Mouse (Mus musculus) heart, embryonic 11.5 days (tissue): ENCODE measurements around the gene Phf23. TPM values are rescaled to one million over a fixed set of nuclear protein-coding genes. Genes with fewer than 3 reads are reported as not detected.
"Not testable (repeated sequence)": the region's sequence is repeated elsewhere in the genome, so short reads cannot be mapped to it uniquely, and the experiment has no call there.

Source experiments
- ATAC-seq: fragments of 200-750 bp; cut with Nextera tagmentation; replicated peaks from 2 replicates; pipeline ENCODE4 v1.8.0; 2017; ENCODE audit warnings: moderate library complexity; ENCODE audit not compliant: insufficient number of reproducible peaks, low FRiP score, low TSS enrichment
- H3K27ac ChIP-seq: fragments of 300-500 bp; sonication (generic); 2 replicates; pipeline ENCODE4 v1.5.1; 2014; ENCODE audit warnings: mild to moderate bottlenecking, low read depth, low read length
- H3K27me3 ChIP-seq: fragments of 300-500 bp; sonication (generic); 2 replicates; pipeline ENCODE4 v1.6.1; 2014; ENCODE audit warnings: mild to moderate bottlenecking, low read length, mixed read lengths; ENCODE audit not compliant: control insufficient read depth, insufficient read depth
- H3K36me3 ChIP-seq: fragments of 300-500 bp; sonication (generic); 2 replicates; pipeline ENCODE4 v1.6.1; 2014; ENCODE audit warnings: mild to moderate bottlenecking, low read length, moderate library complexity, mixed read lengths; ENCODE audit not compliant: control insufficient read depth, insufficient read depth
- H3K4me1 ChIP-seq: fragments of 300-500 bp; sonication (generic); 2 replicates; pipeline ENCODE4 v1.6.1; 2014; ENCODE audit warnings: low read length; ENCODE audit not compliant: control insufficient read depth, insufficient read depth
- H3K4me2 ChIP-seq: fragments of 300-500 bp; sonication (generic); 2 replicates; pipeline ENCODE4 v1.6.1; 2014; ENCODE audit warnings: mild to moderate bottlenecking, moderate library complexity
- H3K4me3 ChIP-seq: fragments of 300-500 bp; sonication (generic); 2 replicates; pipeline ENCODE4 v1.5.1; 2014; ENCODE audit warnings: low read depth, low read length
- H3K9ac ChIP-seq: fragments of 300-500 bp; sonication (generic); 2 replicates; pipeline ENCODE4 v1.6.1; 2014; ENCODE audit warnings: mild to moderate bottlenecking, low read depth, low read length, moderate library complexity
- H3K9me3 ChIP-seq: fragments of 300-500 bp; sonication (generic); replicated peaks from 2 replicates; pipeline ENCODE4 v1.6.1; 2016; ENCODE audit warnings: low read length; ENCODE audit not compliant: control insufficient read depth
- WGBS: fragments of 180-500 bp; shearing (Covaris S2); extraction: QIAGEN DNeasy Blood & Tissue Kit; methylation state at CpG from one replicate; pipeline ENCODE4 v1.1.7; 2014; ENCODE audit not compliant: insufficient replicate concordance; 5-methylcytosine and 5-hydroxymethylcytosine counted together
- polyA plus RNA-seq: library from polyadenylated mRNA; unstranded; fragments of >200 nt; fragmentation: Nextera tagmentation; extraction: Ambion mirVana; gene quantifications from 2 replicates; pipeline ENCODE4 v1.2.1, GENCODE M21; 2014

Phf23 gene
- polyA plus RNA-seq, 1 experiment from 2014 or later: 29.9 TPM

- 64% methylated on average over 5 of the region's 5 CpGs for WGBS
- Histone ChIP-seq H3K27ac (no peak overlapping the region), H3K4me3 (no peak overlapping the region), H3K4me2 (peak overlapping the region; percentile 93; the same call in 1 of the 2 replicates), H3K36me3 (peaks cover 35% of the 10 kb centered on the region), H3K27me3 (no peaks in the 10 kb centered on the region), H3K9me3 (no peaks in the 10 kb centered on the region), H3K9ac (no peak overlapping the region), H3K4me1 (peaks cover 23% of the 10 kb centered on the region)
- ATAC-seq: no peak
Observed at GRCm38 (mm10) chr11:70014051-70014450, 18.5 kb downstream of the Phf23 start.

GRCm38 (mm10) chr11:70014880-70015558 lies 19.4 kb downstream of the Phf23 start, which contains the start of gene Acadvl:
Gene Acadvl (minus strand): TSS chr11:70015411.
- H3K9me3 ChIP-seq: no peaks in the 10 kb centered on the region
- peak within 1 kb of the TSS; percentile 93 for H3K4me2 ChIP-seq
- H3K27me3 ChIP-seq: no peaks in the 10 kb centered on the region
- H3K27ac ChIP-seq: peak within 1 kb of the TSS; percentile 46
- H3K36me3 ChIP-seq: peaks cover 31% of the 10 kb centered on the region
- H3K9ac ChIP-seq: peak within 1 kb of the TSS; percentile 85
- peak; percentile 81 for ATAC-seq
- under 1% methylated on average over 35 of the region's 35 CpGs for WGBS
- peaks cover 30% of the 10 kb centered on the region for H3K4me1 ChIP-seq
- peak within 1 kb of the TSS; percentile 63 for H3K4me3 ChIP-seq

- Histone ChIP-seq H3K4me3 (peak overlapping the region; percentile 63), H3K9ac (no peak overlapping the region), H3K27ac (no peak overlapping the region), H3K27me3 (no peaks in the 10 kb centered on the region), H3K4me1 (peaks cover 34% of the 10 kb centered on the region), H3K36me3 (peaks cover 26% of the 10 kb centered on the region), H3K9me3 (no peaks in the 10 kb centered on the region), H3K4me2 (peak overlapping the region; percentile 93)
- WGBS: 64% methylated on average over 6 of the region's 6 CpGs
- no peak for ATAC-seq
Observed at GRCm38 (mm10) chr11:70015677-70016076, 20.1 kb downstream of the Phf23 start.

- not testable (repeated sequence) for H3K9me3 ChIP-seq, H3K4me2 ChIP-seq, H3K9ac ChIP-seq, ATAC-seq, H3K27ac ChIP-seq, H3K4me3 ChIP-seq, H3K27me3 ChIP-seq
- Histone ChIP-seq H3K4me1 (peaks cover 34% of the 10 kb centered on the region), H3K36me3 (peaks cover 22% of the 10 kb centered on the region)
- WGBS: 87% methylated on average over 2 of the region's 2 CpGs
Observed at GRCm38 (mm10) chr11:70016177-70016576, 20.6 kb downstream of the Phf23 start.

- peaks cover 34% of the 10 kb centered on the region for H3K4me1 ChIP-seq
Observed at GRCm38 (mm10) chr11:70016669-70017068, 21.1 kb downstream of the Phf23 start, which contains the start of gene Dlg4. Gene Dlg4 (plus strand): TSS chr11:70016942.

GRCm38 (mm10) chr11:70017199-70017767 lies 21.7 kb downstream of the Phf23 start:
- Histone ChIP-seq H3K4me1 (peaks cover 34% of the 10 kb centered on the region), H3K4me3 (no peak overlapping the region), H3K27ac (peak overlapping the region; percentile 1; the same call in 1 of the 2 replicates), H3K9ac (no peak overlapping the region), H3K27me3 (no peaks in the 10 kb centered on the region), H3K4me2 (peak overlapping the region; percentile 85), H3K36me3 (peaks cover 11% of the 10 kb centered on the region), H3K9me3 (no peaks in the 10 kb centered on the region)
- 46% methylated on average over 7 of the region's 7 CpGs for WGBS
- ATAC-seq: no peak

More at GRCm38 (mm10) chr11:70016669-70017068, 21.1 kb downstream of the Phf23 start, which contains the start of gene Dlg4:
- H3K4me2 ChIP-seq: peak within 1 kb of the TSS; percentile 85
- ATAC-seq: no peak
- no peaks in the 10 kb centered on the region for H3K9me3 ChIP-seq
- peak within 1 kb of the TSS; percentile 1; the same call in 1 of the 2 replicates for H3K27ac ChIP-seq
- H3K9ac ChIP-seq: 0 out of 2 replicates have a peak within 1 kb of the TSS, but pooled peaks have one; percentile 81
- H3K36me3 ChIP-seq: peaks cover 17% of the 10 kb centered on the region
- peak within 1 kb of the TSS; percentile 61; the same call in 1 of the 2 replicates for H3K4me3 ChIP-seq
- WGBS: 68% methylated on average over 3 of the region's 3 CpGs
- no peaks in the 10 kb centered on the region for H3K27me3 ChIP-seq

- Histone ChIP-seq H3K4me3 (peak overlapping the region; percentile 61), H3K27me3 (no peaks in the 10 kb centered on the region), H3K4me1 (peaks cover 38% of the 10 kb centered on the region), H3K9me3 (no peaks in the 10 kb centered on the region), H3K36me3 (peaks cover 1% of the 10 kb centered on the region; the same call in 1 of the 2 replicates), H3K27ac (peak overlapping the region; percentile 74; the same call in 1 of the 2 replicates), H3K9ac (peak overlapping the region; percentile 81), H3K4me2 (peak overlapping the region; percentile 85)
- WGBS: 2% methylated on average over 25 of the region's 25 CpGs
- no peak for ATAC-seq
Observed at GRCm38 (mm10) chr11:70018131-70018990, 22.8 kb downstream of the Phf23 start.

- H3K4me1 ChIP-seq: peaks cover 32% of the 10 kb centered on the region
- 0 out of 2 replicates have a peak overlapping the region, but pooled peaks have one; percentile 12 for H3K9ac ChIP-seq
- H3K36me3 ChIP-seq: no peaks in the 10 kb centered on the region
- H3K27ac ChIP-seq: peak overlapping the region; percentile 30
- H3K4me2 ChIP-seq: peak overlapping the region; percentile 85
- H3K27me3 ChIP-seq: no peaks in the 10 kb centered on the region
- H3K9me3 ChIP-seq: no peaks in the 10 kb centered on the region
- ATAC-seq: no peak
- peak overlapping the region; percentile 61 for H3K4me3 ChIP-seq
- 12% methylated on average over 2 of the region's 2 CpGs for WGBS
Observed at GRCm38 (mm10) chr11:70019495-70020021, 24.0 kb downstream of the Phf23 start.
